Comparison of ENCODE assay signal across 30 mouse cellular contexts in the genomic region with DNA sequence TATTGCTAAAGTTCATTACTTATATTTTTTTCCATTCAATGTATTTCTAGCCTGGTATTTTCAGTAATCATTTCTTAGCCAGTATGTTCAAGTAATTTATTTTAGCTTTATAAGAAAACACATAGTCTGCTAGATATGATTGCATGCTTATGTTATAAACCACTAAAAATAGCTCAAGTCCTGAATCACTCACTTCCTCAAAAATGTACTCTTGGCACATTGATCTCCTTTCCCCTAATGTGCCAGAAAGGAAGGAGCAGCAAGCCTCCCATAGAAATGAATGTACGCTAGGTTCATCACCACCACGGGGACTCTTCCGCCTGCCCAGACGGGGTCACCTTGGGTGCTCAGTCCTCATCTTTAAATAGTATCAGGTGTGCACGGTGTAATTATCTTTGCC. TPM values are rescaled to one million over a fixed set of nuclear protein-coding genes. Genes with fewer than 3 reads are reported as not detected.
DNase-seq lines count a peak whose midpoint lies in the region; ATAC-seq and TF ChIP-seq lines count a peak whose summit lies in the region.
"Had no signal": no experiment of that assay in that cellular context is flagged by ENCODE, and none has a peak within 500 bp of the region (broad histone marks: within the 10 kb centered on the region; RNA-seq: fewer than 3 reads in every experiment).

No protein-coding gene starts in this region.

- no peaks in the 10 kb centered on the region for H3K9me3 ChIP-seq in heart, embryonic 13.5 days
- peaks cover 3% of the 10 kb centered on the region; the same call in 1 of the 2 replicates for H3K9me3 ChIP-seq in liver, embryonic 11.5 days (ENCODE audit: control insufficient read depth, low read length)
- H3K9me3 ChIP-seq: embryonic facial prominence, embryonic 15.5 days; forebrain, embryonic 10.5 days; hindbrain, embryonic 13.5 days; neural tube, embryonic 12.5 days had no signal

- no peak overlapping the region for H3K4me3 ChIP-seq in heart, embryonic 13.5 days
- H3K4me3 ChIP-seq in left cerebral cortex, adult 2 months = no peak overlapping the region
- no peak overlapping the region for H3K4me3 ChIP-seq in embryonic fibroblast, embryonic 13.5 days (ENCODE audit: insufficient read depth, low read length)
- H3K4me3 ChIP-seq in liver, embryonic 11.5 days (ENCODE audit: low read depth, low read length) = no peak overlapping the region
- H3K4me3 ChIP-seq: embryonic facial prominence, embryonic 15.5 days; forebrain, embryonic 10.5 days; hindbrain, embryonic 13.5 days; limb, embryonic 12.5 days; neural tube, embryonic 12.5 days had no signal

- H3K36me3 ChIP-seq in heart, embryonic 13.5 days = no peaks in the 10 kb centered on the region
- no peaks in the 10 kb centered on the region for H3K36me3 ChIP-seq in liver, embryonic 11.5 days (ENCODE audit: control insufficient read depth, insufficient read depth, low read length)
- H3K36me3 ChIP-seq: embryonic facial prominence, embryonic 15.5 days; forebrain, embryonic 10.5 days; hindbrain, embryonic 13.5 days; limb, embryonic 12.5 days; neural tube, embryonic 12.5 days had no signal

- TF ChIP-seq POLR2A in embryonic fibroblast, embryonic 13.5 days (IDR thresholded peaks at IDR 0.05; ENCODE audit: low read depth, low read length) = no peak

- 53% methylated on average over 5 of the region's 5 CpGs for WGBS in heart, embryonic 13.5 days
- WGBS in liver, embryonic 11.5 days = 81% methylated on average over 5 of the region's 5 CpGs

- no peaks in the 10 kb centered on the region for H3K27me3 ChIP-seq in heart, embryonic 13.5 days (replicated peaks)
- no peaks in the 10 kb centered on the region for H3K27me3 ChIP-seq in liver, embryonic 11.5 days (replicated peaks; ENCODE audit: control insufficient read depth, insufficient read depth, low read length)
- H3K27me3 ChIP-seq: embryonic facial prominence, embryonic 15.5 days; hindbrain, embryonic 13.5 days; limb, embryonic 12.5 days; neural tube, embryonic 12.5 days had no signal

- no peak for TF ChIP-seq CTCF in left cerebral cortex, adult 2 months (IDR thresholded peaks at IDR 0.05)
- TF ChIP-seq CTCF in embryonic fibroblast, embryonic 13.5 days (IDR thresholded peaks at IDR 0.05; ENCODE audit: borderline replicate concordance, insufficient read depth, low read length) = no peak

- H3K4me1 ChIP-seq in heart, embryonic 13.5 days = peaks cover 34% of the 10 kb centered on the region
- H3K4me1 ChIP-seq in embryonic fibroblast, embryonic 13.5 days (ENCODE audit: control insufficient read depth, insufficient read depth, low read length) = peaks cover 11% of the 10 kb centered on the region
- H3K4me1 ChIP-seq in liver, embryonic 11.5 days (replicated peaks; ENCODE audit: control insufficient read depth, insufficient read depth, low read length) = no peaks in the 10 kb centered on the region
- H3K4me1 ChIP-seq: embryonic facial prominence, embryonic 15.5 days had no signal

- intact Hi-C loops in heart, postnatal 25 days (cut with DNase I) = no loop called here
- intact Hi-C loops in left cerebral cortex, adult 2 months (cut with DNase I) = loop anchor here (5.0 kb wide), 1 partner anchor 57 kb away; no protein-coding TSS in a partner anchor

- no peak for ATAC-seq in heart, embryonic 13.5 days (ENCODE audit: extremely low read depth, insufficient number of reproducible peaks, low FRiP score, low TSS enrichment)
- ATAC-seq in liver, embryonic 11.5 days (replicated peaks; ENCODE audit: low FRiP score) = no peak
- ATAC-seq: inflammation-experienced regulatory T-cells, adult 6 months had no signal

- no peak overlapping the region for H3K9ac ChIP-seq in heart, embryonic 13.5 days
- H3K9ac ChIP-seq in liver, embryonic 11.5 days (ENCODE audit: low read depth, low read length) = no peak overlapping the region
- H3K9ac ChIP-seq: embryonic facial prominence, embryonic 15.5 days; hindbrain, embryonic 13.5 days; limb, embryonic 12.5 days; liver, embryonic 14.5 days; neural tube, embryonic 12.5 days had no signal

- H3K4me2 ChIP-seq in heart, embryonic 13.5 days = no peak overlapping the region
- no peak overlapping the region for H3K4me2 ChIP-seq in liver, embryonic 11.5 days
- H3K4me2 ChIP-seq: limb, embryonic 12.5 days; midbrain, embryonic 11.5 days; neural tube, embryonic 12.5 days had no signal

- no peak for DNase-seq in heart, postnatal 25 days (ENCODE audit: low spot score)
- no peak for DNase-seq in left cerebral cortex, adult 2 months (ENCODE audit: extremely low spot score in 1 of 2, low spot score in 2 of 2)
- DNase-seq in left cerebral cortex, adult 8-10 months (ENCODE audit: low spot score in 2 of 2) = no peak
- DNase-seq in A20 (ENCODE audit: low read depth, low spot score) = peak; percentile 10
- no peak for DNase-seq in liver, embryonic 11.5 days (ENCODE audit: low spot score)
- DNase-seq in layer of hippocampus, postnatal 10 days (ENCODE audit: low spot score in 2 of 2) = no peak
- DNase-seq: cerebellum, adult 11-12 months; cerebellum, postnatal 36 days; gastrocnemius, postnatal 10 days; kidney, adult 2 months; kidney, postnatal 25 days; thymus, adult 18-20 months; thymus, postnatal 4 days had no signal

- H3K27ac ChIP-seq in heart, embryonic 13.5 days (replicated peaks) = peak overlapping the region; percentile 71
- peak overlapping the region; percentile 44; the same call in 1 of the 2 replicates for H3K27ac ChIP-seq in left cerebral cortex, adult 2 months
- peak overlapping the region; percentile 62 for H3K27ac ChIP-seq in embryonic fibroblast, embryonic 13.5 days (ENCODE audit: insufficient read depth, low read length)
- no peak overlapping the region for H3K27ac ChIP-seq in liver, embryonic 11.5 days (ENCODE audit: low read depth, low read length)
- H3K27ac ChIP-seq: forebrain, embryonic 10.5 days; limb, embryonic 12.5 days; liver, embryonic 14.5 days; macrophage; neural tube, embryonic 12.5 days had no signal

RNA-seq across cellular contexts. Expression of a gene that starts 28.5 kb away (rescaled TPM):
- 0.19 and 0.47 TPM in 2 replicates for polyA plus RNA-seq in heart, embryonic 13.5 days (2015; fragmentation: Nextera tagmentation; extraction: Ambion mirVana)
- total RNA-seq in heart, postnatal 25 days (2021) = 1 to 10 TPM; 3.2 to 3.4 TPM
- under 1 TPM; 0.12 to 0.29 TPM for total RNA-seq in left cerebral cortex, adult 2 months (2021)
- under 1 TPM in 3 of 4 experiments, not detected in 1; 0.11 to 0.26 (median 0.25) TPM for total RNA-seq in left cerebral cortex, adult 8-10 months (2022)
- polyA plus RNA-seq in embryonic fibroblast, embryonic 13.5 days (2011; ENCODE audit: insufficient read length, low read depth, missing spikeins) = not detected in 2 replicates
- 0.06 TPM in 1 of 2 replicates, not detected in the other for polyA plus RNA-seq in liver, embryonic 11.5 days (2014; fragmentation: Nextera tagmentation; extraction: Ambion mirVana)
- 1 to 10 TPM; 1.0 to 1.2 TPM for total RNA-seq in layer of hippocampus, postnatal 10 days (2021)
- total RNA-seq: monocyte, adult 5-6 weeks had no signal
- polyA plus RNA-seq: forebrain, embryonic 10.5 days; inflammation-experienced regulatory T-cells, adult 6 months; liver, embryonic 14.5 days; midbrain, embryonic 11.5 days had no signal

RNA-seq across cellular contexts. Expression of a gene that starts 30.6 kb away (rescaled TPM):
- 56.8 and 65.1 TPM in 2 replicates for polyA plus RNA-seq in heart, embryonic 13.5 days (2015; fragmentation: Nextera tagmentation; extraction: Ambion mirVana)
- 100 to 1,000 TPM; 175 to 176 TPM for total RNA-seq in heart, postnatal 25 days (2021)
- total RNA-seq in left cerebral cortex, adult 2 months (2021) = not detected
- total RNA-seq in left cerebral cortex, adult 8-10 months (2022) = under 1 TPM in 2 of 4 experiments, not detected in 2; 0.26 to 0.34 TPM
- not detected in 2 replicates for polyA plus RNA-seq in embryonic fibroblast, embryonic 13.5 days (2011; ENCODE audit: insufficient read length, low read depth, missing spikeins)
- polyA plus RNA-seq in liver, embryonic 11.5 days (2014; fragmentation: Nextera tagmentation; extraction: Ambion mirVana) = 0.21 and 0.23 TPM in 2 replicates
- under 1 TPM in 1 of 2 experiments, not detected in 1; 0.34 TPM for total RNA-seq in layer of hippocampus, postnatal 10 days (2021)
- total RNA-seq: adrenal gland, postnatal 14 days; gastrocnemius, postnatal 10 days; monocyte, adult 5-6 weeks had no signal
- polyA plus RNA-seq: forebrain, embryonic 10.5 days; frontal cortex, adult 2 months; hindbrain, embryonic 13.5 days; inflammation-experienced regulatory T-cells, adult 6 months; liver, embryonic 14.5 days; macrophage; midbrain, embryonic 11.5 days; neural tube, embryonic 12.5 days; small intestine, adult 2 months had no signal

RNA-seq across cellular contexts. Expression of a gene that starts 42.2 kb away (rescaled TPM):
- polyA plus RNA-seq in heart, embryonic 13.5 days (2015; fragmentation: Nextera tagmentation; extraction: Ambion mirVana) = not detected in 2 replicates
- not detected for total RNA-seq in heart, postnatal 25 days (2021)
- total RNA-seq in left cerebral cortex, adult 2 months (2021) = not detected
- not detected for total RNA-seq in left cerebral cortex, adult 8-10 months (2022)
- not detected in 2 replicates for polyA plus RNA-seq in embryonic fibroblast, embryonic 13.5 days (2011; ENCODE audit: insufficient read length, low read depth, missing spikeins)
- not detected in 2 replicates for polyA plus RNA-seq in liver, embryonic 11.5 days (2014; fragmentation: Nextera tagmentation; extraction: Ambion mirVana)
- total RNA-seq in layer of hippocampus, postnatal 10 days (2021) = not detected
- total RNA-seq: adrenal gland, postnatal 14 days; gastrocnemius, postnatal 10 days; heart, postnatal 14 days; left cerebral cortex, postnatal 10 days; monocyte, adult 5-6 weeks had no signal
- polyA plus RNA-seq: embryonic facial prominence, embryonic 15.5 days; forebrain, embryonic 10.5 days; frontal cortex, adult 2 months; hindbrain, embryonic 13.5 days; inflammation-experienced regulatory T-cells, adult 6 months; kidney, adult 2 months; limb, embryonic 12.5 days; liver, embryonic 14.5 days; macrophage; midbrain, embryonic 11.5 days; neural tube, embryonic 12.5 days; small intestine, adult 2 months had no signal

RNA-seq across cellular contexts. Expression of a gene that starts 49.0 kb away (rescaled TPM):
- polyA plus RNA-seq in heart, embryonic 13.5 days (2015; fragmentation: Nextera tagmentation; extraction: Ambion mirVana) = 171 and 188 TPM in 2 replicates
- total RNA-seq in heart, postnatal 25 days (2021) = 100 to 1,000 TPM; 129 to 137 TPM
- 100 to 1,000 TPM; 146 to 157 TPM for total RNA-seq in left cerebral cortex, adult 2 months (2021)
- total RNA-seq in left cerebral cortex, adult 8-10 months (2022) = 100 to 1,000 TPM; 148 to 155 (median 154) TPM
- polyA plus RNA-seq in embryonic fibroblast, embryonic 13.5 days (2011; ENCODE audit: insufficient read length, low read depth, missing spikeins) = 458 and 514 TPM in 2 replicates
- 414 and 416 TPM in 2 replicates for polyA plus RNA-seq in liver, embryonic 11.5 days (2014; fragmentation: Nextera tagmentation; extraction: Ambion mirVana)
- 100 to 1,000 TPM; 241 to 255 TPM for total RNA-seq in layer of hippocampus, postnatal 10 days (2021)

Comparison
In these comparisons a context has a peak if more than half of its experiments do, and no peak if none do; other contexts are left out.
1. RNA of a gene that starts 30.6 kb away (total RNA-seq): 175 to 176 TPM in heart, postnatal 25 days; 0.34 TPM in layer of hippocampus, postnatal 10 days, 0.26 to 0.34 TPM in left cerebral cortex, adult 8-10 months and not detected in left cerebral cortex, adult 2 months; every median in the first group is over 100 times any median in the second.